Mouse (Mus musculus) testis, adult 2 months (tissue): ENCODE measurements around the gene Cmas. TPM values are rescaled to one million over a fixed set of nuclear protein-coding genes. Genes with fewer than 3 reads are reported as not detected.

Source experiments
- H3K27ac ChIP-seq: fragments of 200-500 bp; 2 replicates; pipeline ENCODE4 v1.5.1; 2012; ENCODE audit warnings: low read depth, low read length; ENCODE audit not compliant: control insufficient read depth, insufficient read depth
- H3K27me3 ChIP-seq: fragments of 200-500 bp; 2 replicates; pipeline ENCODE4 v1.6.1; 2012; ENCODE audit warnings: mild to moderate bottlenecking, low read length, moderate library complexity; ENCODE audit not compliant: control insufficient read depth, insufficient read depth
- H3K36me3 ChIP-seq: fragments of 200-500 bp; 2 replicates; pipeline ENCODE4 v1.6.1; 2012; ENCODE audit warnings: mild to moderate bottlenecking, low read length; ENCODE audit not compliant: control insufficient read depth, insufficient read depth
- H3K4me1 ChIP-seq: fragments of 200-500 bp; 2 replicates; pipeline ENCODE4 v1.6.1; 2012; ENCODE audit warnings: low read length; ENCODE audit not compliant: control insufficient read depth, insufficient read depth
- H3K4me3 ChIP-seq: fragments of 200-500 bp; 2 replicates; pipeline ENCODE4 v1.5.1; 2012; ENCODE audit warnings: low read depth, mild to moderate bottlenecking, low read length, moderate library complexity, mixed read lengths; ENCODE audit not compliant: control insufficient read depth
- CTCF ChIP-seq: fragments of 200-500 bp; IDR thresholded peaks from 2 replicates; pipeline ENCODE4 v1.5.1; 2012; ENCODE audit warnings: low read depth, mild to moderate bottlenecking, inconsistent platforms, low read length, moderate library complexity; ENCODE audit not compliant: control insufficient read depth, insufficient read depth, insufficient replicate concordance
- POLR2A ChIP-seq: fragments of 200-500 bp; IDR thresholded peaks from 2 replicates; pipeline ENCODE4 v1.6.1; 2012; ENCODE audit warnings: low read depth, mild to moderate bottlenecking, inconsistent platforms, low read length, moderate library complexity; ENCODE audit not compliant: control insufficient read depth
- polyA plus RNA-seq: library from polyadenylated mRNA; depleted of rRNA; stranded (reverse); fragments of >200 nt; gene quantifications from 2 replicates; pipeline ENCODE4 v1.2.3, GENCODE M21; 2012; rRNA removed

The Cmas gene
- polyA plus RNA-seq, 1 experiment = 14.8 TPM

- Histone ChIP-seq H3K27ac (no peak overlapping the region), H3K4me3 (no peak overlapping the region), H3K4me1 (no peaks in the 10 kb centered on the region; the same call in 1 of the 2 replicates), H3K36me3 (no peaks in the 10 kb centered on the region), H3K27me3 (no peaks in the 10 kb centered on the region)
- TF ChIP-seq POLR2A (no peak), CTCF (no peak)
Measured at GRCm38 (mm10) chr6:142815513-142815912, 59.0 kb downstream of the Cmas start.

- Histone ChIP-seq H3K27me3 (no peaks in the 10 kb centered on the region), H3K4me3 (no peak overlapping the region), H3K4me1 (no peaks in the 10 kb centered on the region; the same call in 1 of the 2 replicates), H3K36me3 (no peaks in the 10 kb centered on the region), H3K27ac (no peak overlapping the region)
- no peak for TF ChIP-seq POLR2A
- no peak for TF ChIP-seq CTCF
Measured at GRCm38 (mm10) chr6:142818306-142818705, 61.8 kb downstream of the Cmas start.

- TF ChIP-seq CTCF (no peak), POLR2A (no peak)
- H3K27me3 ChIP-seq = no peaks in the 10 kb centered on the region
- H3K27ac ChIP-seq = no peak overlapping the region
- no peaks in the 10 kb centered on the region for H3K4me1 ChIP-seq
- no peaks in the 10 kb centered on the region for H3K36me3 ChIP-seq
- H3K4me3 ChIP-seq = no peak overlapping the region
Measured at GRCm38 (mm10) chr6:142823008-142823787, 66.7 kb downstream of the Cmas start.

Other genes starting within 250 kb of the Cmas start
- gene Ldhb, start 248.7 kb upstream of the Cmas start, polyA plus RNA-seq = 146 and 157 TPM in 2 replicates
- gene Kcnj8, start 185.1 kb upstream of the Cmas start, polyA plus RNA-seq = 0.52 and 1.4 TPM in 2 replicates
- gene Abcc9, start 54.4 kb upstream of the Cmas start, polyA plus RNA-seq = 0.78 and 0.84 TPM in 2 replicates
- gene Sult6b2, start 47.8 kb downstream of the Cmas start, polyA plus RNA-seq = 0.09 TPM in 1 of 2 replicates, not detected in the other
- 1.9 and 2.5 TPM in 2 replicates for gene St8sia1, start 207.8 kb downstream of the Cmas start, polyA plus RNA-seq